Mouse (Mus musculus): Measurements from ENCODE around the gene Kmt2b. TPM values are rescaled to one million over a fixed set of nuclear protein-coding genes. Genes with fewer than 3 reads are reported as not detected.

The Kmt2b gene
- polyA plus RNA-seq, 1 experiment from 2014 or later = 8.8 TPM

DNA sequence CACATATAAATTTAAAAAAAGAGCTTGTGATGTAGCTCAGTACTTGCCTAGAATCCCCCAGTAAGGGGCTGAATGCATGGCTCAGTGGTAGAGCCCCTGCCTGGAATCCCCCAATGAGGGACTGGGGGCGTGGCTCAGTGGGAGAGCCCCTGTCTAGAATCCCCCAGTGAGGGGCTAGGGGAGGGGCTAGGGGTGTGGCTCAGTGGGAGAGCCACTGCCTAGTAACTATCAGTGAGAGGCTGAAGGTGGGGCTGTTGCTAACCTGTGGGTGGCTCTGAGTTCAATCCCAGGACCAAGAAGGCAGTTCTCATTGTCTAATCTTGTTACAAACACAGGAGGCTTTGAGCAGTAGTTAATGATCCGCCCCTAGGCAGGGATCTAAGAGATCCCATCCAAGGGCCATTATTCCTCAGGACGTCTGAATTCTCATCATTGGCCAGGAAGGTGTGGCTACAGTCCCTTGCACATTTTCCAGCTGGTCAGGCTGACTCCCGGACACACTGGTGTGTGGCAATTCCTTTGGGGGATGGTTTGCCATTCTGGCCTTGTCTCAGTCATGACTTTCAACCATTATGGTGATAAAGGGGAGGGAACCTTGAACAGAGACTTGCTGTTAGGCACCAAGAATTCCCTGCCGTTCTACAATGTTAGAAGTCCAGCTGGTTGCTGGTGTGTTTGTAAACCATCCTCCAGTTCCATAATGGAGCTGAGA, 26.7 kb upstream of the Kmt2b start:
- ATAC-seq (ENCODE audit: low FRiP score) = no peak
- H3K36me3 ChIP-seq = peaks cover 48% of the 10 kb centered on the region
- no peak overlapping the region for H3K4me3 ChIP-seq (replicated peaks)
- no peaks in the 10 kb centered on the region for H3K4me1 ChIP-seq
- 57% methylated on average over 5 of the region's 5 CpGs for WGBS
- H3K9ac ChIP-seq (replicated peaks) = no peak overlapping the region
- H3K27ac ChIP-seq (replicated peaks) = no peak overlapping the region
- no peaks in the 10 kb centered on the region for H3K27me3 ChIP-seq (replicated peaks)
- no peak overlapping the region for H3K4me2 ChIP-seq
- H3K9me3 ChIP-seq (replicated peaks) = 0 out of 2 replicates have a peak, but pooled peaks cover 2% of the 10 kb centered on the region

DNA sequence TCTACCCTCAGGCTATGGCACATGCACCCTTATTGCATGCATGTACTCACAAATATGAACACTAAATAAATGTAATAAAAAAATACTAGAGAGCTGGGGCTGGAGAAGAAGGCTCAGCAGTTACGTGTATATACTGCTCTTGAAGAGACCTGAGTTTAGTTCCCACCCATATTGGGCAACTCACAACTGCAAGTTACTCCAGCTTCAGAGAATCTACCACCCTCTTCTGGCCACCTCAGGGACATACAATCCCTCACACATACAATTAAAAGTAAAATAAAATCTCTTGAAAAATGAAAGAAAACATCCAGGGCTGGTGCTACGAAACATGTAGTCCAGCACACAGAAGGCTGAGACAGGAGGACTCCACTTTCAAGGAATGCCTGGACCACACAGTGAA, 25.9 kb upstream of the Kmt2b start:
- ATAC-seq (ENCODE audit: low FRiP score) = no peak
- Histone ChIP-seq H3K4me3 (replicated peaks) (no peak overlapping the region), H3K27me3 (replicated peaks) (no peaks in the 10 kb centered on the region), H3K9ac (replicated peaks) (no peak overlapping the region), H3K4me1 (no peaks in the 10 kb centered on the region), H3K36me3 (peaks cover 43% of the 10 kb centered on the region), H3K4me2 (no peak overlapping the region), H3K9me3 (replicated peaks) (0 out of 2 replicates have a peak, but pooled peaks cover 2% of the 10 kb centered on the region), H3K27ac (replicated peaks) (no peak overlapping the region)
- 92% methylated on average over 2 of the region's 2 CpGs for WGBS

DNA sequence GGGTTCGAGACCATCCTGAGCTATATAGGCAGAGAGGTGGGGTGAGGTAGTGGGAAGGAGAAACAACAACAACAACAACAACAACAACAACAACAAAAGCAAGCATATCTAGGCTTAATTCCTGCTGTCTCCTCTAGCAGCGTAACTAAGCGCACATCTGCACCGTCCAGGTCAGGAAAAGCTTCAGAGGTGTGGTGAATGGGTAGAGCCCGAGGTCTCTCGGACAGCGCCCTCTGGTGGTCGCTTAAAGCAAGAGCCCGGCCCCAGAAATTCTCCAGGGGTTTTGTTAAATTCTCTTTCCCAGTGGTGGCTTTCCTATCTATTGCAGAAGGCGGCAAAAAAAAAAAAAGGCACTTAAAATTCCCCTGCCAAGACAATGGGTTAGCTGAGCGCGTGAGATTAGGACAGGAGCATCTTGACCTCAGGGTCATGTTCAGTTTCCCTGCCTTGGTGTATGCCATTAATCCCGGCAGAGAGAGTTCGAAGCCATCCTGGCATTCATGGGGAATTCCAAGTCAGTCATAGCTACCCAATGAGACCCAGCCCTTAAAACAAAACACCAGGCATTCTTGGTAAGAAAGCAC, 25.1 kb upstream of the Kmt2b start:
- Histone ChIP-seq H3K4me3 (replicated peaks) (no peak overlapping the region), H3K27me3 (replicated peaks) (no peaks in the 10 kb centered on the region), H3K27ac (replicated peaks) (no peak overlapping the region), H3K4me2 (no peak overlapping the region), H3K9ac (replicated peaks) (no peak overlapping the region), H3K4me1 (no peaks in the 10 kb centered on the region), H3K9me3 (replicated peaks) (no peaks in the 10 kb centered on the region), H3K36me3 (peaks cover 35% of the 10 kb centered on the region)
- WGBS = 25% methylated on average over 14 of the region's 14 CpGs
- no peak for ATAC-seq (ENCODE audit: low FRiP score)

DNA sequence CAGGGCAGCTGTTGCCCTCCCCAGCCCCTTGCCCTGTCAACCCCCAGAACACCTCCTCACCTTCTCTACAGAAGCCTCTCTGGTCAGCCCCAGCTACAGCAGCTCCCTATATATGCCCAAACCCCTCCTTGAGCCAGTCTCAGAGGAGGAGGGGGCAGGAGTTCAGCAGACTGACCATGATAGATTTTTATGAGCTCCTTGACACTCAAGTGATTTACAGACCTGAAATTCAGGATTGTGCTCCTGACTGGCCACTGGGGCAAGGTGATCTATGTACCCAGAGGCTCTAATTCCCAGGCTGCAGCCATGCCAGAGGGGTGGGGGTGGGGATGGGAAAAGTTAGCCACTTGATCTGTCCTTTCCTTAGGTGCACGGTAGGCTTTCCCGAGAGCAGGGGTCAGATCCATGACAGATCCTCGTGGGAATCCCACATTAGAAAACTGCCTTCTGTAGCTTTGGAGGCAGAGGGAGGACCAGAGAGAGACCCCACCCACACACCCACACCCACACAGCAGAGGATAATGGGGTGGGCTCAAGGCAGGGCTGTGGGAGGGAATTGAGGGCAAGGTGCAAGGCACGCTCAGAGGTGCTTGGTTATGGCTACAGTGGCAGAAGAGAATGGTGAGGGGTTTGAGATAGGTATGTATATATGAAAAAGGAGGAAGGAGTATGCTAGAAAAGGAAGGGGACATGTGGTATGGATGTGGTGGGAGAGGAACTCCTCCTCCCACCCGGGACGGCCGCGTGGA, 24.3 kb upstream of the Kmt2b start, which contains the start of gene Upk1a:
TSS of gene Upk1a (minus strand) at position 194 of the 749 bp plus-strand sequence.
- H3K9ac ChIP-seq (replicated peaks) = no peak within 1 kb of the TSS
- WGBS = 71% methylated on average over 8 of the region's 8 CpGs

DNA sequence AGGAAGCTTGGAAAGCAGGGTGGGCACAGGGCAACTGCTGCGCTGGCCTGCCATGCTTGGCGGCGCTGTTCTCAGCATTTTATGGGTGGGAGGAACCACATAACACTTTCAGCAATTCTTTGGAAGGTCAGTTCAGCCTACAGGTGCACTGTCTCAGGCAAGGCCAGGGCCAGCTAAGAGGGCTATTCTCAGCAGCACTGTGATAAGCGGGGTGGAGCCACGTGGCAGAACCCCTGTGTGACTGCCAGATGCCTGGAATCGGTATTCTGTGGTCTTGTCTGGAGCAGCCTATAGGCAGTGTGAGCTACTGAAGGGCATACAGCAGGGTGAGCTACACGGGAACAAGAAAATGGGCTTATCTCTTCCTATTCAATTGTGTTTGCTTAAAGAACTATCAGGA, 21.5 kb upstream of the Kmt2b start:
- no peak for ATAC-seq (ENCODE audit: low FRiP score)
- Histone ChIP-seq H3K27me3 (replicated peaks) (no peaks in the 10 kb centered on the region), H3K27ac (replicated peaks) (no peak overlapping the region), H3K4me1 (no peaks in the 10 kb centered on the region), H3K36me3 (0 out of 2 replicates have a peak, but pooled peaks cover under 1% of the 10 kb centered on the region), H3K4me3 (replicated peaks) (no peak overlapping the region), H3K4me2 (no peak overlapping the region), H3K9ac (replicated peaks) (no peak overlapping the region), H3K9me3 (replicated peaks) (no peaks in the 10 kb centered on the region)
- 65% methylated on average over 7 of the region's 7 CpGs for WGBS

More for the DNA sequence above, 24.3 kb upstream of the Kmt2b start, which contains the start of gene Upk1a:
- H3K4me1 ChIP-seq = no peaks in the 10 kb centered on the region
- no peak within 1 kb of the TSS for H3K27ac ChIP-seq (replicated peaks)
- peaks cover 27% of the 10 kb centered on the region for H3K36me3 ChIP-seq
- no peaks in the 10 kb centered on the region for H3K9me3 ChIP-seq (replicated peaks)
- H3K27me3 ChIP-seq (replicated peaks) = no peaks in the 10 kb centered on the region
- H3K4me3 ChIP-seq (replicated peaks) = no peak within 1 kb of the TSS
- no peak within 1 kb of the TSS for H3K4me2 ChIP-seq
- no peak for ATAC-seq (ENCODE audit: low FRiP score)

DNA sequence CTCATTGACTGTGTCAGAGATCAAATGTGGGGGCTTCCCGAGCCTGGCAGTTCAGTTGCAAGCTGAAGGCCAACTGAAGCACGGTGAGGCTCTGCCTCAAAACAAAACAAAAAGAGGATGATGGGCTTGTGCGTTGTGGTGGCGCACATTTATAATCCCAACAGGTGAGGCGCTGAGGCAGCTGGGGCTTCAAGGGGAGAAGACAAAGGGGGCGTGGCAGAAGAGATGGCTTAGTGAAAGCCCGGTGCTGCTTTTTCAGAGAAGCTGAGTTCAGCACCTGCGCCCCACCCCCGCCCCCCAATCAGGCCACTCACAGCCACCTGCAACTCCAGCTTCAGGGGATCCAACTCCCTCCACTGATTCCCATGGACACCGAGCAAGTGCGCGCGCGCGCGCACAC, 19.9 kb upstream of the Kmt2b start:
- H3K27ac ChIP-seq (replicated peaks) = no peak overlapping the region
- WGBS = 49% methylated on average over 16 of the region's 16 CpGs
- ATAC-seq (ENCODE audit: low FRiP score) = no peak
- H3K9ac ChIP-seq (replicated peaks) = no peak overlapping the region
- no peak overlapping the region for H3K4me3 ChIP-seq (replicated peaks)
- no peaks in the 10 kb centered on the region for H3K9me3 ChIP-seq (replicated peaks)
- no peak overlapping the region for H3K4me2 ChIP-seq
- no peaks in the 10 kb centered on the region for H3K27me3 ChIP-seq (replicated peaks)
- H3K4me1 ChIP-seq = no peaks in the 10 kb centered on the region
- no peaks in the 10 kb centered on the region for H3K36me3 ChIP-seq

DNA sequence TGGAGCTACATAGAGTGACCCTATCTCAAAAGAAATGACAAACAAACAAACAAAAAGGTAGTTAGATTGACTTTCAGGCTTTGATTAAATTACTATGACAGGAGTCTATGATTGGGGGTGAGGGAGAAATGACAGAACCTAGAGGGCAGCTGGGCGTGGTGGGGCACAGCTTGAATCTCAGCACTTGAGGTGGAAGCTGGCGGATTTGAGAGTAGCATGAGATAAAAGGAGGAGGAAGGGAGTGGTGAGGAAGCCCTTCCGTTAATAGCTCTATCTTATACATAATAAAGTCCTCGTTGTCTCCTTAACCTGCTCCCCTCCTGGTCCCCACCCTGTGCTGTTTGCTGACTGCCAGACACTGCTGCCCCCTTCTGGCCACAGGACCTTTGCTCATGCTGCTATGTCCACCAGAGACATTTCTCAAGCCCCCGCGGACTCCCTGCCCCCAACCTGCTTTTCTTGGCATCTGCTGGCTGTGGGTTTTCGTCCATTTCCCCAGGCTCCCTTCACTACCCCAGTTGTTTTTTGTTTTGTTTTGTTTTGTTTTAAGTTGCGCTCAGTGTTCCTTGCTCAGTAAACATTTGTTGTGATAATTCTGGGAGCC, 19.3 kb upstream of the Kmt2b start:
- 25% methylated on average over 8 of the region's 8 CpGs for WGBS
- ATAC-seq (ENCODE audit: low FRiP score) = no peak
- no peaks in the 10 kb centered on the region for H3K27me3 ChIP-seq (replicated peaks)

DNA sequence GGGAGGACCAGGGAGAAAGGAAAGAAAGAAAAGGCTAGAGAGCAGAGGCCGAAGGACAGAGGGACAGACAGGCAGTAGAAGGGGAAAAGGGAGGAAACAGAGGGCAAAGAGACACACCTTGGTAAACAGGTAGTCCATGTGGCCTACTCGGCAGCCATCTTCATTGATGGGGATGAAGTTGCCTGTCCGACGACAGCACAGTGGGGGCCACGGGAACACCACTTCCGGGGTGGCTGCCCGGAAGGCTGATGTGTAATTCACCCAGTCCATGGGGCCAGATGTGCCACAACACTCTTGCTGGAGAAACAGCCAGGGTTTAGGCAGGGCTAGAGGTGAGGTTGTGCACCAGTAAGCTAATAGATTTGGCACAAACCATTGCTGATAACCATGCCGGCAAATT, 16.4 kb upstream of the Kmt2b start:
- Histone ChIP-seq H3K9ac (replicated peaks) (no peak overlapping the region), H3K4me2 (no peak overlapping the region), H3K4me1 (peaks cover 7% of the 10 kb centered on the region), H3K27ac (replicated peaks) (no peak overlapping the region), H3K27me3 (replicated peaks) (no peaks in the 10 kb centered on the region), H3K4me3 (replicated peaks) (no peak overlapping the region), H3K36me3 (no peaks in the 10 kb centered on the region), H3K9me3 (replicated peaks) (no peaks in the 10 kb centered on the region)
- no peak for ATAC-seq (ENCODE audit: low FRiP score)
- WGBS = 87% methylated on average over 8 of the region's 8 CpGs

More for the DNA sequence above, 19.3 kb upstream of the Kmt2b start:
- Histone ChIP-seq H3K4me2 (no peak overlapping the region), H3K4me3 (replicated peaks) (no peak overlapping the region), H3K36me3 (no peaks in the 10 kb centered on the region), H3K9ac (replicated peaks) (no peak overlapping the region), H3K9me3 (replicated peaks) (no peaks in the 10 kb centered on the region), H3K27ac (replicated peaks) (no peak overlapping the region), H3K4me1 (no peaks in the 10 kb centered on the region)

DNA sequence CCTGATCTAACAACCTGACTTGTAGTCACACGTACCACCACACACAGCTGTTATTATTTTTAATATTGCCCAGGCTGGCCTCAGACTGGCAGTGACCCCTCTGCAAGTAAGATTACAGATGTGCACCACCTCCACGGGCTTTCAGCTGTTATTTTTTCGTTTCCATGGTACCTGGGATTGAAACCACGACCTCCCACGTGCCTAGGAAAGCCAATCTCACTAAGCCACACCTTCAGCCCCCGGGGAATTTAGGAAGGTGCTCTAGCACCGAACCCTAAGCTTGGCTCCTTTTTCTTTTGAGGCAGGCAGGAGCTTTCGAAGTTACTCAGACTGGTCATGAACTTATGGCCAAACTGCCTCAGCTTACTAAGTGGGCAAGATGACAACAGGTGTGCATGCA, 15.9 kb upstream of the Kmt2b start:
- Histone ChIP-seq H3K27ac (replicated peaks) (no peak overlapping the region), H3K27me3 (replicated peaks) (no peaks in the 10 kb centered on the region), H3K9me3 (replicated peaks) (no peaks in the 10 kb centered on the region), H3K4me3 (replicated peaks) (no peak overlapping the region), H3K9ac (replicated peaks) (no peak overlapping the region), H3K4me2 (no peak overlapping the region), H3K4me1 (peaks cover 12% of the 10 kb centered on the region), H3K36me3 (no peaks in the 10 kb centered on the region)
- WGBS = 70% methylated on average over 8 of the region's 8 CpGs
- no peak for ATAC-seq (ENCODE audit: low FRiP score)

DNA sequence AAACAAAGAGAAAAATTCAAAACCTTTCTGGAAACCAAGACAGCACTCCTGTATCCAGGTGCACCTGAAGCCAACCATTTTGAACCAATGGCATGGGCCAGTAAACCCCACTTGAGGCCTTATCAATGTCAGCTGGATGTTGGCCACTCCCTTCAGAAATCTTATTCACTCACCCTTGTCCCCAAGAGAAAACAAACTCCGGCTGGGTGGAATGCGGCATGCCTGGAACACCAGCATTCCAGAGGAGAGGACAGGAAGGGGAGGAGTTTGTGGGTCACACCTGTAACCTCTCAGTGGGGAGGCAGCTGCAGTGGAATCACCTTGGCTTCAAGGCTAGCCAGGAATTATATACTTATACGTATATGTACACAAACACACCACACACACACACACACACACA, 14.1 kb upstream of the Kmt2b start:
- Histone ChIP-seq H3K4me1 (peaks cover 12% of the 10 kb centered on the region), H3K9me3 (replicated peaks) (no peaks in the 10 kb centered on the region), H3K36me3 (no peaks in the 10 kb centered on the region), H3K4me3 (replicated peaks) (no peak overlapping the region), H3K27ac (replicated peaks) (no peak overlapping the region), H3K4me2 (no peak overlapping the region), H3K9ac (replicated peaks) (no peak overlapping the region), H3K27me3 (replicated peaks) (no peaks in the 10 kb centered on the region)
- 58% methylated on average over 3 of the region's 3 CpGs for WGBS
- ATAC-seq (ENCODE audit: low FRiP score) = no peak

DNA sequence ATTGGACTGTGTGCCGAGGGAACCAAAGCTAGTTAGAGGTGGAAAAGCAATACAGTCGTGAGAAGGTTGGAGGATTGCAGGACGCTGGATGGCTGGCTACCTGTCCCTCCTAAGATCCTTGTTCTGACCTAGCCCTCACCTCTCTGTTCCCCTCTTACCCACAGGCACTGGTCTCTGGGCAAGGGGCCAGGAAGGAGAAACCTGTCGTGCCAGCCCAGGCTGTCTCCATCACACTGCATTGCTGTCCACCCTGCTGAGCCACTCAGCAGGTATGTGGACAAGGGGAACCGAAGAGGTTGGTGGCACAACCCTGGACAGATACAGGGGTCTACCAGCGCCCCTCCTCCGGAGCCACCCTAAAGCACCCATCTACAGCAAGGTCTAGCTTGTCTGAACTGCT, 12.1 kb upstream of the Kmt2b start:
- H3K9me3 ChIP-seq (replicated peaks) = no peaks in the 10 kb centered on the region
- no peak overlapping the region for H3K4me3 ChIP-seq (replicated peaks)
- H3K27me3 ChIP-seq (replicated peaks) = no peaks in the 10 kb centered on the region
- H3K36me3 ChIP-seq = no peaks in the 10 kb centered on the region
- H3K27ac ChIP-seq (replicated peaks) = no peak overlapping the region
- no peak; the same call in 1 of the 2 replicates for ATAC-seq (ENCODE audit: low FRiP score)
- WGBS = 74% methylated on average over 7 of the region's 7 CpGs
- H3K4me2 ChIP-seq = no peak overlapping the region; the same call in 1 of the 2 replicates
- H3K4me1 ChIP-seq = peaks cover 12% of the 10 kb centered on the region
- no peak overlapping the region for H3K9ac ChIP-seq (replicated peaks)
